Mouse (Mus musculus): ENCODE measurements around the gene Nmb. TPM values are rescaled to one million over a fixed set of nuclear protein-coding genes. Genes with fewer than 3 reads are reported as not detected.

Gene Nmb
- total RNA-seq, 2 experiments from 2014 or later: 3.6 to 4.0 TPM

- intact Hi-C loops (cut with DNase I): no loop called here
- H3K27ac ChIP-seq: no peak overlapping the region
- H3K4me3 ChIP-seq: no peak overlapping the region
- DNase-seq: no peak
- TF ChIP-seq CTCF (IDR thresholded peaks at IDR 0.05): no peak
These were observed 14.2 kb upstream of the Nmb start for GRCm38 (mm10) chr7:80918982-80919646.

GRCm38 (mm10) chr7:80917916-80918465 is 13.1 kb upstream of the Nmb start:
- no peak for DNase-seq
- no peak overlapping the region for H3K4me3 ChIP-seq
- intact Hi-C loops (cut with DNase I): no loop called here
- H3K27ac ChIP-seq: no peak overlapping the region
- TF ChIP-seq CTCF (IDR thresholded peaks at IDR 0.05): no peak

- TF ChIP-seq CTCF (IDR thresholded peaks at IDR 0.05): no peak
- Histone ChIP-seq H3K27ac (no peak overlapping the region), H3K4me3 (no peak overlapping the region)
- intact Hi-C loops (cut with DNase I): no loop called here
- no peak for DNase-seq
These were observed 7.6 kb upstream of the Nmb start for GRCm38 (mm10) chr7:80912496-80912895.

- intact Hi-C loops (cut with DNase I): no loop called here
- no peak for DNase-seq
- Histone ChIP-seq H3K4me3 (no peak overlapping the region), H3K27ac (no peak overlapping the region)
- TF ChIP-seq CTCF (IDR thresholded peaks at IDR 0.05): no peak
These were observed 6.2 kb upstream of the Nmb start for GRCm38 (mm10) chr7:80911053-80911452.

- Histone ChIP-seq H3K27ac (peak overlapping the region; percentile 66; the same call in 1 of the 2 replicates), H3K4me3 (peak overlapping the region; percentile 77)
- intact Hi-C loops (cut with DNase I): no loop called here
- no peak for DNase-seq
- TF ChIP-seq CTCF (IDR thresholded peaks at IDR 0.05): no peak
These were observed 1.1 kb downstream of the Nmb start for GRCm38 (mm10) chr7:80903625-80904422.

- peak overlapping the region; percentile 74 for H3K4me3 ChIP-seq
- intact Hi-C loops (cut with DNase I): loop anchor here (2.0 kb wide), 1 partner anchor 91 kb away; the partner anchor contains the start of gene Zfp592
- H3K27ac ChIP-seq: peak overlapping the region; percentile 84
- no peak for TF ChIP-seq CTCF (IDR thresholded peaks at IDR 0.05)
- no peak for DNase-seq
These were observed 3.2 kb downstream of the Nmb start for GRCm38 (mm10) chr7:80901541-80902274.

- TF ChIP-seq CTCF (IDR thresholded peaks at IDR 0.05): no peak
- Histone ChIP-seq H3K27ac (peak within 1 kb of the TSS; percentile 84), H3K4me3 (peak within 1 kb of the TSS; percentile 74)
- peak; percentile 94 for DNase-seq
- intact Hi-C loops (cut with DNase I): loop anchor here (2.0 kb wide), 1 partner anchor 92 kb away; the partner anchor contains the start of gene Zfp592
These were observed 3.9 kb downstream of the Nmb start, which contains the start of gene Wdr73 for GRCm38 (mm10) chr7:80900944-80901501. Gene Wdr73 (minus strand): TSS chr7:80901269.

- DNase-seq: no peak
- H3K4me3 ChIP-seq: no peak overlapping the region
- no peak overlapping the region for H3K27ac ChIP-seq
- intact Hi-C loops (cut with DNase I): no loop called here
- TF ChIP-seq CTCF (IDR thresholded peaks at IDR 0.05): no peak
These were observed 7.2 kb downstream of the Nmb start for GRCm38 (mm10) chr7:80897721-80898120.

GRCm38 (mm10) chr7:80897134-80897533 is 7.7 kb downstream of the Nmb start:
- DNase-seq: no peak
- no peak overlapping the region for H3K4me3 ChIP-seq
- TF ChIP-seq CTCF (IDR thresholded peaks at IDR 0.05): no peak
- intact Hi-C loops (cut with DNase I): no loop called here
- H3K27ac ChIP-seq: no peak overlapping the region

GRCm38 (mm10) chr7:80894815-80895519 is 9.9 kb downstream of the Nmb start:
- no peak overlapping the region for H3K4me3 ChIP-seq
- H3K27ac ChIP-seq: peak overlapping the region; percentile 70
- DNase-seq: no peak
- no peak for TF ChIP-seq CTCF (IDR thresholded peaks at IDR 0.05)
- intact Hi-C loops (cut with DNase I): no loop called here

- no peak overlapping the region for H3K4me3 ChIP-seq
- TF ChIP-seq CTCF (IDR thresholded peaks at IDR 0.05): no peak
- DNase-seq: no peak
- intact Hi-C loops (cut with DNase I): no loop called here
- peak overlapping the region; percentile 70 for H3K27ac ChIP-seq
These were observed 10.7 kb downstream of the Nmb start for GRCm38 (mm10) chr7:80894196-80894595.

- Histone ChIP-seq H3K4me3 (no peak overlapping the region), H3K27ac (peak overlapping the region; percentile 70)
- intact Hi-C loops (cut with DNase I): no loop called here
- no peak for DNase-seq
- TF ChIP-seq CTCF (IDR thresholded peaks at IDR 0.05): no peak
These were observed 11.1 kb downstream of the Nmb start for GRCm38 (mm10) chr7:80893753-80894129.

All from gastrocnemius, adult 2 months (tissue).